Mouse (Mus musculus) kidney, postnatal 10 days (tissue): ENCODE results near the gene Rgl1.
A peak's percentile ranks its signal among the peaks of the same experiment; 100 is the strongest.

Experiments used
- DNase-seq: peaks from one replicate; pipeline ENCODE4 v3.0.0; 2021; ENCODE audit warnings: mixed read lengths

The Rgl1 gene

DNA sequence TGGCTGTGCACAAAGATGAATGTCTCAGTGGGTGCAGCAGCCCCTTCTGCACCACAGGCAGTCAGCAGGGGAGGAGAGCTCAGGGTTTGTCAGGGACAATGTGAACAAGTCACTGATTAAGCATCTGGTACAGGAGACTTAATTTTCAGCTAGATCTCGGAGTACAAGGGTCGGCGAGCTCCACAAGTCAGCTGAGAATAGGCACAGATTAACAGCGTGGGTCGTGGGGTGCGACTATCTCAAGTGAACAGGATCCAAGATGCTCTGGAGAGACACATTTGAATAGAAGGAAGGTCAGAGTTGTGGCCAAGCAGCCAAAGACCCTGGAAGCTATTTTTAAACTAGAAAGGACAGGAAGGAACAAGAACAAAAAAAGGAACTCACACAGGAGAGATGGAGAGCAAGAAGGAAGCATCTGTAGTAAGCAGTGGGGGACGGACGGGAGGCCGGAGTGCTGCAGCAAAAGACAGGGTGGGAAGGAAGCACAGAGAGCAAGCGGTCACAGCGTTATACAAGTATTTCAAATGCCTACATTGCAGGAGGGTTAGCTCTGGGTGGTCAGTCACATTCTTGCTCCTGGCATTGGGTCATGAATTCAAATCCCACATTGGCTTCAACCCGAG lies 153.5 kb downstream of the Rgl1 start:
- peak; percentile 74 for DNase-seq

DNA sequence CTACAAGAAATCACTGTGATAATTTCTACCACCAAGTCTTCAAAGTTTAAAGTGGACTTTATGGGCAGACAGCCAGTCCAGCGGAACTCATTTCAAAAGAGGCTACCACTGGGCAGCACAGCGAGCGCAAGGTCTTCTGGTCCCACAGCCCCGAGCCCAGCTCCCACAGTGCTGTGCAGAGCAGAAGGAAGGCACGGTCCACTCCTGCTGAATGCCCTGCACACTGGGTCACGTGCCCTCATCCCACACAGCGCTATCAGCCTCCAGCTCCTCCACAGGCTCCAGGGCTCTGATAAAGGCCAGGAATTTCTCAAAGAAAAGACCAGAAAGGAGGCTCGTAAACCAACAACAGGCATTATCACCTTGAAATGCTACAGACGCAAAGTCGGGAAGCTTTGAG lies 156.6 kb downstream of the Rgl1 start:
- DNase-seq, result peak; percentile 64

- peak; percentile 62 for DNase-seq
Measured at GRCm38 (mm10) chr1:152609006-152609405, 157.1 kb downstream of the Rgl1 start.

DNA sequence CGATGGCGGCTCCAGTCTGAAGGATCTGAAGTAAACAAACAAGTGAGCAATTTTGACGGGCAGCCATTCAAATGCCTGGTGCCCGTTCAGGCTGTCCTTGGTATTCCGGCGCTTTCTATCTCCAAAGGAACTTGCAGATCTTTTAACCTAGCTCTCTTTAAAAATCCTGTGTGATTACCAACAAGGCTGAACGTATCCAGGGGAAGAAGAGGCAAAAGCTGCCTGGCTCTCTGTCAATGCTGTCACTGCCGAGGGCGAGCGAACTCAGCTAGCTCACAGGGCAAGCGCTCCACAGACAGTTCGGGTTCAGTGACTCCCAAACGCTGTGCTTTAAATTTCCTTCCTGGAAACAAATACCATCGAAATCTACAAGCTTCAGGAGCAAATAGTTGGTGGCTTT lies 158.4 kb downstream of the Rgl1 start:
- DNase-seq, result peak; percentile 69

- no peak for DNase-seq
Measured at GRCm38 (mm10) chr1:152606727-152607126, 159.4 kb downstream of the Rgl1 start.

GRCm38 (mm10) chr1:152605895-152606625 lies 160.1 kb downstream of the Rgl1 start:
- DNase-seq, result no peak

GRCm38 (mm10) chr1:152604147-152604546 lies 162.0 kb downstream of the Rgl1 start:
- no peak for DNase-seq

GRCm38 (mm10) chr1:152603628-152604027 lies 162.5 kb downstream of the Rgl1 start:
- no peak for DNase-seq

DNA sequence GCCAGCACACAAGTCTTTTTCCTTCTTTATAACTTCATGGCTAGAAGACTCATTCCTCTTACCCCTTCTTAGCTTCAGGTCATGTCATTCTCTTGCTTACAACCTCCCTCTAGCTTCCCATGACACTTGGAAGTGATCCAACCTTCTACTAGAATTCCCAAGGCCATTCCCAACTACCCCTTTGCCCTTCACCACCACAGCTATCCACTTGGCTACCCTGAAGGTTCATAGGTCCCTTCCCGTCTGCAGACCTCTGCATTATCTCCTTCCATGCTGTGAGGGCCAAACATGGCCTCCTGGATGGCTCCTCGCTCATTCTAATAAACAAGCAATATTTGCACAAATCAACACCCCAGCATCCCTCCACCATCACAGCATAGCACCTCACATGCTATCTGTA lies 165.7 kb downstream of the Rgl1 start:
- DNase-seq, result no peak

GRCm38 (mm10) chr1:152599347-152599746 lies 166.8 kb downstream of the Rgl1 start:
- peak; percentile 51 for DNase-seq

GRCm38 (mm10) chr1:152594690-152595089 lies 171.5 kb downstream of the Rgl1 start:
- DNase-seq, result peak; percentile 58

DNA sequence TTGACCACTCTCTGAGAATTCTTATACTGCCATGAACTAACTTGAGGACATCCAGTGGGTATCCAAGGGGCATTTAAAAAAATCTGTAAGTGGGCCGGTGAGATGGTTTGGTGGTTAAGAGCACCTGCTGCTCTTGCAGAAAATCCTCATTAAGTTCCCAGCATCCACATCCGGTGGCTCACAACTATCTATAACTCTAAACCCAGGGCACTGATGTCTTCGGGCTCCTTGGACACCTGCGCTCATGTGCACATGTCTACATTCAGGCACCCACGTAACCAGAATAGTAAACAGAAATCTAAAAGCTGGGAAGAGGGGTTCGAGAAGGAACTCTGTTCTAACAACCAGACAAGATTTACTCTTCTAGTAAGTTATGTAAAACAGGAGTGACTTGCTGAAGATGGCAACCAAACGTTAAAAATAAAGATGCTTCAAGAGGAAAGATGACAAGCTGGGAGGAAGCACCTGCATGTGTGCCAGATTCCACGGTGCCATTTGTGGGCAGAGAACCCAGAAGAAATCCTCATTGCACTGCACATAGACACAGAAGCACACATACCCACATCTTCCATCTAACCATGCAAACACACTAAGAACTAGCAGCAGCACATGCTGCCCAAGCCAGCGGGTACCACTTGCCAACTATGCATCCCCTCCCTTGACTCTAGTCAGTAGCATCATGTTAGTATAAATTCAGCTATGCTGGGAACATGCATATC lies 172.2 kb downstream of the Rgl1 start:
- DNase-seq, result no peak

DNA sequence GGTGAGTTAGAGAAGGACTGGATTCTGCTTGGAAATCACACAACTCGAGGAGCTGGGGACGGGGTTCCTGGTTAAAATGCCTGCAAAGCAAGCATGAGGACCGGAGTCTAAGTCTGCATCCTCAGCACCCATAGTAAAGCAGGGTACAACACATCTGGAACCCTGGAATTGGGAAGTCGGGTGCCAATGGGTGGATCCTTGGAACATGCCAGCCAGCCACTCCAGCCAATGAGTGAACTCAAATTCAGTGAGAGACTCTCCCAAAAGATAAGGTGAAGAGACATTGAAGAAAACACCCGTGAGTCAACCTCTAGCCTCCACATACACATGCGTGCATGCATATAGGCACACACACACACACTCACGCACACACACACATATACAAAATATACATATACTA lies 172.8 kb downstream of the Rgl1 start:
- DNase-seq, result no peak

- peak; percentile 50 for DNase-seq
Measured at GRCm38 (mm10) chr1:152592609-152593008, 173.5 kb downstream of the Rgl1 start.

GRCm38 (mm10) chr1:152591746-152592498 lies 174.2 kb downstream of the Rgl1 start:
- DNase-seq, result no peak

DNA sequence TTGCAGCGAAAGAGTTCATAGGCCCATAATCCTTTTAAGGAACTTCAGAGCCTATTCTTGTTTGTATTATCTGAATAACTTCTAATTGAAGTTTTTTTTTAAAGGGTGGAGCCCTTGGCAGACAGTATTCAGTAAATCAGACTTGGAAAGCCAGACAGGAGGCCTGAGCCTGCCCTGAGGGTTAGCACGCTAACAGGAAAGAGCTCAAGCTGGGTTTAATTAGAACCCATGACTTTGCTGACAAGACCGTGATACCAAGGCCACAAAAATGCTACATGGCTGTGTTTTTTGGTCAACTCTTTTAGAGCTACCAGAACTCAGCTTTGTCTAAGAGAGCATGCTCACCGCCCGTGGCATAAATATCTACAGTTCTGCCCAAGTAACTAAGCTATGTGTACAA lies 175.8 kb downstream of the Rgl1 start:
- DNase-seq, result no peak

DNA sequence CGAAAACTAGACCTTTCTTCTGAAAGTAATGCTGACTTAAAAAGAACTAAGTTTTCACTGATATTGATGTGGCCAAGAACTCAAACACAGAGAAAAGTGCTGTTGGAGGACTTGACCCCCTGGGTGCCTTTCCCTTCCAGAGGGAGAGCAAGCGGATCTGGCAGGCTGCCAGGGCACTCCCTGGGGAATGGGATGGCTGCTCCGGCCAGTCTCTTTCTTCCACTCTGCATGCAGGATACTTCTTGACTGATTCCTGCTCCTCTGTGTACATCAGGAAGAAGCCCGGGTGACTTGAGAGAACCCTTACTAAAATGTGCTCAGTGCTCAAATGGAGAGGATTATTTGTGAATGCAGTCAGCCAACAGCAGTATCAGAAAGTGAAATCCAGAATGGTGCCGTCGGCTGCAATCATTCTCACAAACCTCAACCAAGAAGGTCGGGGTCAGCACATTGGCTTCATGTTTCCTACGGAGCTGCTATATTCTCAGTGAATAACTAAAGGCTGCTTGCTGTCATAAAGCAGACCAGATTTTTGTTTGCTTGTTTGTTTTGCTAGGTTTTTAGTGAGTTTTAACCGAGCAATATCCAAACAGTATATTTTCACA lies 176.7 kb downstream of the Rgl1 start:
- DNase-seq, result peak; percentile 94

DNA sequence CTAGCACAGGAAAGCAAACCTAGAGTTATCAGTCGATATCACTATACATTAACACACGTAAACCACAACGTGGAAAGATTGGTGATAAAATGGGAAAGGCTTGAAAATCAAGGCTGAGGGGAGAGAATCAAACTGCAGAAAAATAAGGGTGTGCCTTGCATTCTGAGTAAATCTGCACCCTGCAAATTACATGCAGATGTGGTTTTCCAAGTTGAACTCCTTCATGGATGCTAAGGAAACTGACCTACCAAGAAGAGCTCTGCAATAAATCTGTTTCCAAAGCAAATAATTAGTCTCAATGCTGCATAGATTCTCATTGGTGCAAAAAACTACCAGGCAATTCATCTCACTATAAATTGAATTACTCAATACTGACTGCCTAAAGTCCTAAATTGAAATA lies 178.7 kb downstream of the Rgl1 start:
- DNase-seq, result no peak

DNA sequence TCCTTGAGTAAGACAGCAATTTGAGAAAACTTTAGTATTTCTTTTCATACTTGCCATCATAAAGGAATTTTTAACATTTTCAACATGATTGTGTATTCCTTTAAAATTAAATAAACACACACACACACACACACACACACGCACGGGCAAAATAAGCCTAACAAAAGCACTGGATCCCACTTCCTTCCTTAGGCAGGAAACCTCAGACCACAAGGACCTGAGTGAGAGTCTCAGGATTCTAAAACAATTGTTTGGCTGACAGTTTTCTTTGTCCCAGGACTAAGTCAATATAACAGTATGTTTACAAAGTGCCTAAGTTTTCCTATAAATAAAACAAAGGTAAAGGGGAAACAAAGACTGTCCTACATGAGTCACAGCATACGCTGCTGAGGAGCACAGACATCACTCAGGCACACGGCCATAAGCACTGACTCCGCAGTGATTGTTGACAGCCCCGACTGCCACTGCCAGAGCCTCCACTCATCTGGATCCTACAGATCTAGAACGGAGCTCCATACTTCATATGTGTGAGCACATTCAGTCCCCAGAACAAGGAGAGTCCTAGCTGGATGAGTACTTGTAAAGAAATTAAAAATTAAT lies 180.7 kb downstream of the Rgl1 start:
- DNase-seq, result peak; percentile 38

GRCm38 (mm10) chr1:152584933-152585332 lies 181.2 kb downstream of the Rgl1 start:
- DNase-seq, result no peak

GRCm38 (mm10) chr1:152581127-152581905 lies 184.8 kb downstream of the Rgl1 start:
- DNase-seq, result no peak

DNA sequence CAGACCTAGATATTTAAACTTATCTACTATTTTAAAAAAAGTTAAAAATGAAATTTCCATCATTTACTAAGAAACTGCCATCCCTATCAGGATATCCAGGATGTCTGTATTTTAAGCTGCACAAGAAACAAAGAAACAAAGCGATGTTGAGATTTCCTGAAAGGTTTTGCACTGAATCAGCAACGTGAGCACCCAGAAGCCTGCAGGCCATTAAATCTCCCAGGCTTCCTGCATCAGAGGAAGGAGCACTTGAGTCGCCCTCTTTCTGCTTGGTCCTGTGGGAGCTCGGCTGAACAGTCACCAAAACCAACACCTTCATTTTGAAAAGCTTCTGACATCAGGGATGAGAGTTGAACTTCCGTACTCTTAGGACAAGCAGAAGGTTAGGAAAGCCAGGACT lies 187.2 kb downstream of the Rgl1 start:
- peak; percentile 58 for DNase-seq
